Mouse (Mus musculus) bone marrow macrophage, adult 2 months (primary cell): ENCODE data around the gene Gm3409.
"Not testable (repeated sequence)": the region's sequence is repeated elsewhere in the genome, so short reads cannot be mapped to it uniquely, and the experiment has no call there.

Experiments used
- CTCF ChIP-seq: IDR thresholded peaks from 2 replicates; pipeline ENCODE4 v1.5.1; 2012; ENCODE audit warnings: low read depth, mild to moderate bottlenecking, low read length, moderate library complexity
- POLR2A ChIP-seq: IDR thresholded peaks from 2 replicates; pipeline ENCODE4 v1.6.1; 2012; ENCODE audit warnings: mild to moderate bottlenecking, low read depth, low read length, borderline replicate concordance

DNA sequence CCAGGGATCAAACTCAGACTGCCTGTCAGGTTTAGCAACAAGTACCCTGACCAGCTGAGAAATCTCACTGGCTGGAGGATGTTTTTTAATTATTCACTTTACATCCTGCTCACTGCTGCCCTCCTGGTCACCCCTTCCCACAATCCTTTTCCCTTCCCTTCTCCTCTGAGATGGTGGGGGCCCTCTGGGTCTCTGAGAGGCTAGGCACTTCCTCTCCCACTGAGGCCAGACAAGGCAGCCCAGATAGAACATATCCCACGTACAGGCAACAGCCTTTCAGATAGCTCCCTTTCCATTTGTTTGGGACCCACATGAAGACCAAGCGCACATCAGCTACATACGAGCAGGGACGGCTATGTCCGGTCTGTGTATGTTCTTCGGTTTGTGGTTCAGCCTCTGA is 32.7 kb downstream of the Gm3409 start:
- TF ChIP-seq CTCF, POLR2A: not testable (repeated sequence)
